Mouse (Mus musculus) kidney, adult 18-20 months (tissue): Measurements from ENCODE around the gene Slc16a8.

Experiments
- DNase-seq: peaks from one replicate; pipeline ENCODE4 v3.0.0; 2021

Gene Slc16a8

DNA sequence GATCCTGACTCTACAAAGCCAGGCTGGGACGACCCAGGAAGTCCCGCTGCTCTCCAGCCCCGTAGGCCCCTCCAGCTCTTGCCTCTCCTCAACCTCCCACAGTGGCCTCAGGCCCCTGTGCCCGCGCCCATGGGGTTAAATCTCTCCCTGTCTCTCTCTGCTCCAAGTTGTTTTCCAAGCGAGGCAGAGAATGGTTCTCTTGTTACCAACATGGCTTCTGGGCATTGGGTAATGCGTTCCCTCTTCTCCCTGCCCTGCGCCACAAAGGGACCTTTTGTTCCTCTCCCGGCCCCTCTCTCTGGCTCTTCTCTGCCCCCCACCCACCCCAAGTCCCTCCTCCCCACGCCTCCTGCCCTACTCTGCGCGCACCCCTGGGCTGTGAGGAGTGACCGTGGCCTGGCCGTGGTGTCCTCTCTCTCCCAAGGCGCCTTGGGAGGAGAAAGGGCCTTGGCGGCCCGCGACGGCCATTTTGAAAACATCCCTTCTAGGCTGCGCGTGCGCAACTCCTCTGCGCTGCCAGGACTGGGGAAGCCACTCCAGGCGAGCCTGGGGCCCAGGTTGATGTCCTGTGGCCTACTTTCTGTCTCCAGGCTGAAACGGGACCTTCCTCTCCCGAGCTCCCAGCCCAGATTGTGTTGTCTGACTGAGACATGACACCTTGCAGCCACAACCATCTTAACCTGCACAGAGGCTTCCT, 41.7 kb downstream of the Slc16a8 start:
- DNase-seq: no peak

DNA sequence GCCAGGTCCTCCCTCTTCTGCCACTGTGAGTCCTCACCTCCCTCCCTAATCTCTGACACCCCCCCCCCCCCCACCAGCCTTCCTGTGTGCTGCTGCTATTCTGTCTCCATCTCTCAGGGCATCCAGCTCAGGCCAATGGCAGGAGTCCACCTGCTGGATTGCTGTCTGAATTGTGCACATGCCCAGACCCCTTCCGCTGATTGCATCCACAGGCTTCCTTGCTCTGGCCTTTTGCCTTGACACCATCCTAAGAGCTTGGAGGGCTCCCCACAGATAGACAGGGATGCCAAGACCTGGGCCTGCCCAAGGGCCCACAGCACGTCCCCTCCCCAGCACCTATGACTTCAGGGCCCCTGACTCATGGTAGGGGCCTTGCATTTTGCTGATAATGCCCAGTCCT, 44.2 kb downstream of the Slc16a8 start:
- no peak for DNase-seq

DNA sequence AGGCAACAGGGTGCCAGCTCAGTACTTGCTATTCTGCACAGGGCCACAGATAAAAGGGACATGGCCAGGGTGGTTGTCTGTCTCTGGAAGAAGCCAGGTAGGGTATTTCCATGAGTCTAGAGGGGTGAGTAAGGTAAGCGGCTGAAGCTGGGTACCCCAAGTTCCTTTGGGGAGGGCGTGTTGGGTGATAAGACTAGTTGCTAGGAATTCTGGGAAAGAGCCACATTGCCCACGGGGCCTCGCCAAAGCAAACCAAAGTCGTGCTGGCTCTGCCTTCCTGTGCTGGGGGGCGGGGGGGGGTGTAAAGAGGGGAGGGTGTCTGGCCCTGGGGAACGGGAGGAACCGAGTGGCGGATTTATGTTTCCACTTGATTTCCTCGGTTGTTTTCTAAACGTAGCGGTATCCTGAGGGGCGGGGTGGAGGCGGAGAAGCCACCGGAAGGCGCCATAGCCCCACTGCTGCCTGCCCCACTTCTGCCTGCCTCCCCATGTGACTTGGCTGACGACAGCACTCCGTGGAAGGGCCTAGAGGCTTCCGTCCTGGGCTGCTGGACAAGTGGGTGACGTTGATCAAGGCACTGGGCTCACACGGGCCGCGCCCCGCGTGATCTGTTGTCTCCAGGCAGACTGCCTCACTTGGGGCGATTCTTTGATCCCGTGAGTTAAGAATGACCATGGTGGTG, 45.7 kb downstream of the Slc16a8 start:
- DNase-seq: peak; percentile 56

DNA sequence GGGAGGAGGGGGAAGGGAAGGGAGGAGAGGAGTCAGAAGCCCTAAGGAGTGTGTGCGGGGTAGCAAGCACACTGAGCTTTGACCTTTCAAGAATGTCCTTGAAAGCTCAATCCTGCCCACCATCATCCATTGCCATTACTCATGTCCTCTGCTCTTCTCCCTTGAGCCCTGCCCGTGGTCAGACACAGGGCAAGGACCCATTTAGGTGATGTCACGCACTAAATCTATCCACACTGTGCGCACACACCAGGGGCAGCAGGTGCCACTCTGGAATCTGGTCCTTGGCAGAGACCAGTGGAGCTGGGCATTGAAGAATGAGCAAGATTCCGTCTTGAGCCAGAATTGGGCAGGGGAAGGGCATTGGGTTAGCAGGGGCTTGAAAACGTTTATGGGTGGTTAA, 46.4 kb downstream of the Slc16a8 start:
- no peak for DNase-seq

DNA sequence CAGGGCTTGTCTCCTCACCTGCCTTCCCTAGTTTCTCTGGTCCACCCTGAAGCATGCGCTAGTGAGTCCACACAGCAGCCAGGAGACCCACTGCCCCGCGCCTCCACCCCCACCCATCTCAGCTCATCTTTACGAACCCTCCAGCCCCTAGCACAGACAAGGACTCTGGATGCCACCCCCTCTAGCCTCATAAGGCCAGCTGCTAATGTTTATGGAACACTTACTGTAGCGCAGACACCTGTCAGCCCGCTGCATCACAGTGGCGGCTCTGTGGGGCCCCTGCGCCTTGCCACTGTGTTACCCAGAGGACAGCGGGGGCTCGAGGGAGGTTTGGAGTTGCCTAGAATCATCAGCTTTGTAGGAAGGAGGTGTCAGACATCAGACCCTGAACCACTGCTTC, 52.0 kb downstream of the Slc16a8 start:
- no peak for DNase-seq

DNA sequence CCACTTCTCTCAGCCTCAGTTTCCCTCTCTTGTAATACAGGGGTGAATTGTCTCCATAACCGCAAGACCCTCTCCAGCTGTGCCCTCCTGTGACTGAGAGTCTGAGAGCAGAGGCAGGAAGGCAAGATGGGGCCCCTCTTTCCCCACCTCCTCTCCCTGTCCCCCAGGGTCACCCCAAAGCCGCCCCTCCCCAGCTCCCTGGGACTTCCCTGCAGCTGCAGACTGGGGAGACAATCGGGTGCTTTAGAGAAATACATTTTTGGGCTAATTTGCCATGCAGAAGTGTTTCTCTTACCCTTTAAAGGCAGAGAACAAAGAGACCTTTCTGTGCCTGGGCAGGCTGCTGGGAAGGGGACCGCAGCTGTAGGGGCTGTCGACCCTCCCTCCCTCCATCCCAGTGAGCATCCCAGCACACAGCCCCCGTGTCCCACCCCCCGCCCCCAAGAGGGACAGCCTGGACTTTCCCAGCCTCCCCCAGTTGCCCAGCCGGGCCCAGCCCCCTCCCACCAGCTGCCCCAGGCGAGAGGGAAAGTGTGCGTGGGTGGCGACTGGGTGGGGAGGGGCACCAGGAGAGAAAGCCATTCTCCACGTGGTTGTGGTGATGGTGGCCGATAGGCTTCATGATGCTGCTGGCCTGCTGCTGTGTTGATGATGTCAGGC, 52.9 kb downstream of the Slc16a8 start:
- DNase-seq: no peak
